Mouse (Mus musculus) hindbrain, embryonic 15.5 days (tissue): Measurements from ENCODE around the gene Raet1e. TPM values are rescaled to one million over a fixed set of nuclear protein-coding genes. Genes with fewer than 3 reads are reported as not detected.

Experiments
- polyA plus RNA-seq: library from polyadenylated mRNA; unstranded; fragments of >200 nt; fragmentation: Nextera tagmentation; extraction: Ambion mirVana; gene quantifications from 2 replicates; pipeline ENCODE4 v1.2.1, GENCODE M21; 2015

Gene Raet1e
- polyA plus RNA-seq, 1 experiment from 2014 or later = 0.75 TPM

Other genes with a start within 250 kb of the Raet1e start
- gene 4930444G20Rik, start 90.5 kb upstream of the Raet1e start, polyA plus RNA-seq = not detected in 2 replicates
- 3.4 and 4.7 TPM in 2 replicates for gene E030030I06Rik, start 9.3 kb upstream of the Raet1e start, polyA plus RNA-seq
- gene H60b, start within 50 bp of the Raet1e start, polyA plus RNA-seq = 0.58 and 0.80 TPM in 2 replicates
- 2.1 and 3.6 TPM in 2 replicates for gene Raet1d, start 202.0 kb downstream of the Raet1e start, polyA plus RNA-seq